Mouse (Mus musculus) liver, embryonic 11.5 days (tissue): Measurements from ENCODE around the gene Gga1. TPM values are rescaled to one million over a fixed set of nuclear protein-coding genes. Genes with fewer than 3 reads are reported as not detected.

Experiments used
- ATAC-seq: fragments of 200-750 bp; cut with Nextera tagmentation; replicated peaks from 2 replicates; pipeline ENCODE4 v1.8.0; 2017; ENCODE audit warnings: moderate number of reproducible peaks, mild to moderate bottlenecking, moderate TSS enrichment, moderate library complexity; ENCODE audit not compliant: low FRiP score
- DNase-seq: peaks from one replicate; pipeline ENCODE4 v3.0.0-alpha.2; 2017; ENCODE audit warnings: low spot score
- H3K27ac ChIP-seq: fragments of 300-500 bp; sonication (generic); 2 replicates; pipeline ENCODE4 v1.5.1; 2014; ENCODE audit warnings: mild to moderate bottlenecking, low read depth, low read length, control low read depth
- H3K27me3 ChIP-seq: fragments of 300-500 bp; sonication (generic); replicated peaks from 2 replicates; pipeline ENCODE4 v1.6.1; 2014; ENCODE audit warnings: low read length, mixed read lengths; ENCODE audit not compliant: control insufficient read depth, insufficient read depth
- H3K36me3 ChIP-seq: fragments of 300-500 bp; sonication (generic); 2 replicates; pipeline ENCODE4 v1.6.1; 2014; ENCODE audit warnings: mild to moderate bottlenecking, low read length, moderate library complexity, mixed read lengths; ENCODE audit not compliant: control insufficient read depth, insufficient read depth
- H3K4me1 ChIP-seq: fragments of 300-500 bp; sonication (generic); replicated peaks from 2 replicates; pipeline ENCODE4 v1.6.1; 2014; ENCODE audit warnings: low read length, mixed read lengths; ENCODE audit not compliant: control insufficient read depth, insufficient read depth
- H3K4me2 ChIP-seq: fragments of 300-500 bp; sonication (generic); 2 replicates; pipeline ENCODE4 v1.6.1; 2014; ENCODE audit warnings: mild to moderate bottlenecking, control low read depth, moderate library complexity
- H3K4me3 ChIP-seq: fragments of 300-500 bp; sonication (generic); 2 replicates; pipeline ENCODE4 v1.5.1; 2014; ENCODE audit warnings: low read depth, low read length, control low read depth
- H3K9ac ChIP-seq: fragments of 300-500 bp; sonication (generic); 2 replicates; pipeline ENCODE4 v1.6.1; 2014; ENCODE audit warnings: low read depth, low read length, control low read depth
- H3K9me3 ChIP-seq: fragments of 300-500 bp; sonication (generic); 2 replicates; pipeline ENCODE4 v1.6.1; 2016; ENCODE audit warnings: low read length, inconsistent platforms, mixed read lengths; ENCODE audit not compliant: control insufficient read depth
- WGBS: fragments of 180-500 bp; shearing (Covaris S2); extraction: QIAGEN DNeasy Blood & Tissue Kit; methylation state at CpG from one replicate; pipeline ENCODE4 v1.1.7; 2014; 5-methylcytosine and 5-hydroxymethylcytosine counted together
- polyA plus RNA-seq: library from polyadenylated mRNA; unstranded; fragments of >200 nt; fragmentation: Nextera tagmentation; extraction: Ambion mirVana; gene quantifications from 2 replicates; pipeline ENCODE4 v1.2.1, GENCODE M21; 2014

Gene Gga1
- polyA plus RNA-seq, 1 experiment from 2014 or later, result 40.8 TPM

DNA sequence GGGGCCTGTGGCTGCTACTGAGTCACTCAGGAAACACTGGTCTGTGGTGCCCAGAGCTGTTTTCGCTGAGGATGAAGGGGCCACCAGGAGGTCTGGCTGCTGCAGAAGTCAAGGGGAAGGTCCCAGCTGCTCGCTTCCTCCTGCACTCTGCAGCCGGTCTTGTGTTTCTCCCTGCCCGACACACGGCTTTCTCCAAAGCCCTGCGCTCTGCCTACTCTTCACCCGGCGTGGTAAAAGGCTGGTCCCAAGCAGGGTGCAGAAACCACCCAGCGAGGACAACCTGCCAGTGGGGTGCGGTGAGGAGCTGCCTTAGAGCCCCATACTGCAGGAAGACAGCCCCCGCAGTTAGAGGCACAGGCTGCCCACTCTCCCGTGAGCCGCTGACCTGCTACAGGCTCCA is 17.7 kb downstream of the Gga1 start:
- Histone ChIP-seq H3K4me3 (0 out of 2 replicates have a peak overlapping the region, but pooled peaks have one; percentile 6), H3K4me2 (peak overlapping the region; percentile 49), H3K4me1 (peaks cover 79% of the 10 kb centered on the region), H3K27me3 (no peaks in the 10 kb centered on the region), H3K36me3 (peaks cover 11% of the 10 kb centered on the region; the same call in 1 of the 2 replicates), H3K9me3 (no peaks in the 10 kb centered on the region), H3K9ac (peak overlapping the region; percentile 34; the same call in 1 of the 2 replicates), H3K27ac (peak overlapping the region; percentile 76)
- ATAC-seq, result no peak
- no peak for DNase-seq
- WGBS, result 49% methylated on average over 13 of the region's 13 CpGs

DNA sequence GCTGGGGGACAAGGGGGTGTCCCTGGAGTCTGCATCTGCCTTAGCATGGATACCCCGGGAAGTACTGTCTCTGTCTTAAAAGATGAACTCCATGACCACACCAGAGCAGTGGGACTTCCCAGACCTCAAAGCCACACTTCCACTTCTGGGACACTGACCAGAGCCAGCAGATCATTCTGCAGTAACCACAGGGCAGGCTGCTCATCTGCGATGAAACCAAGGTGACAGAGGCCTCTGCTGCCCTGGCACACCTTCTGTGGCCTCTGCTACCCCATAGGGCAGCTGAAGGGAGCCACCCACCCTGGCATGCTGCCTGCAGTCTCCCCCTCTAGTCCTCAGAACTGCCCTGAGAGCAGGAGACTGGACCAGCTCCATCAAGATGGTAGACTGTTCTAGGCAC is 18.8 kb downstream of the Gga1 start:
- peaks cover 76% of the 10 kb centered on the region for H3K4me1 ChIP-seq
- H3K9ac ChIP-seq, result peak overlapping the region; percentile 49
- H3K4me2 ChIP-seq, result peak overlapping the region; percentile 96
- WGBS, result 57% methylated on average over 2 of the region's 2 CpGs
- no peak for DNase-seq
- peaks cover 11% of the 10 kb centered on the region; the same call in 1 of the 2 replicates for H3K36me3 ChIP-seq
- H3K4me3 ChIP-seq, result peak overlapping the region; percentile 24
- no peak for ATAC-seq
- H3K27me3 ChIP-seq, result no peaks in the 10 kb centered on the region
- H3K9me3 ChIP-seq, result no peaks in the 10 kb centered on the region
- peak overlapping the region; percentile 94 for H3K27ac ChIP-seq

DNA sequence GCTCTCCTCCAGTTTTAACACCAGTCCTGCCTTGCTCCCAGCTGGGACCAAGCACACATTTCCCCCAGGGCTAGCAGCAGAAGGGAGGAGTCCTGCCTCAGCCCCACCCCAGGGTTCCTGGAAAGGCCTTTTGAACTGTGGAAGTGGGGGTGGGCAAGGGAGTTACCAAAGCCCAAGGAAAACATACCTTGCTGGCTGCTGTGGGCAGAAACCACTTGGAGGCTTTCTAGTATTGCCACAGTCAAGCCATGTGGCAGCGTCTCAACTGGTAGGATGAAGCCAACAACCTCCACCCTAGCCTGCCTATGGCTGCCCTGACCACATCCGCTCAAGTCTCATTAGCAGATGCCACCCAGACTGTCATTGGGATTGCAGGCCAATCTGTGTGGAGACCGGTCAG is 19.2 kb downstream of the Gga1 start:
- H3K27me3 ChIP-seq, result no peaks in the 10 kb centered on the region
- peaks cover 81% of the 10 kb centered on the region for H3K4me1 ChIP-seq
- peak overlapping the region; percentile 49 for H3K9ac ChIP-seq
- ATAC-seq (peak; percentile 30; the same call in 1 of the 2 replicates), DNase-seq (no peak)
- H3K36me3 ChIP-seq, result peaks cover 11% of the 10 kb centered on the region; the same call in 1 of the 2 replicates
- H3K9me3 ChIP-seq, result no peaks in the 10 kb centered on the region
- peak overlapping the region; percentile 94 for H3K27ac ChIP-seq
- WGBS, result 69% methylated on average over 3 of the region's 3 CpGs
- H3K4me3 ChIP-seq, result peak overlapping the region; percentile 24
- peak overlapping the region; percentile 96 for H3K4me2 ChIP-seq

DNA sequence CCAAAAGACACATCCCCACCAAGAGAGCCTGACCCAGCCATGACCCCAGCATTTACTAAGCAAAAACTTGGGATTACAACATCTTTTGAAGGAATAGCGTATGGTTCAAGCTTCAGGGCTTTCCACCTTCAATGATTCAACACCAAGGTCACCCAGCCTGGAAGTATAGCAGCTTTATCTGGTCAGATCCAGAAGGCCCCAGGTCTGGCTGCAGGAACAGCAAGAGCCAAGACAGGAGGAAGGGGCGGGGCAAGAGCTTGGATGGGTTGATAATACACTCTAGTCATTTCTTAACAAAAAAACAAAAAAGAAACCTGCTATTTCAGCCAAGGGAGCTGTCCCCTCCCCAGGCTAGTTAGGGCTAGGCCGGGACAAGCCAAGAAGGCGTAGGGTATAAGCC is 20.5 kb downstream of the Gga1 start:
- no peaks in the 10 kb centered on the region for H3K9me3 ChIP-seq
- peaks cover 77% of the 10 kb centered on the region for H3K4me1 ChIP-seq
- H3K9ac ChIP-seq, result peak overlapping the region; percentile 45; the same call in 1 of the 2 replicates
- H3K27ac ChIP-seq, result peak overlapping the region; percentile 94
- DNase-seq (no peak), ATAC-seq (no peak; the same call in 1 of the 2 replicates)
- H3K4me2 ChIP-seq, result peak overlapping the region; percentile 96
- H3K36me3 ChIP-seq, result peaks cover 5% of the 10 kb centered on the region; the same call in 1 of the 2 replicates
- WGBS, result 57% methylated on average over 4 of the region's 4 CpGs
- no peaks in the 10 kb centered on the region for H3K27me3 ChIP-seq
- H3K4me3 ChIP-seq, result peak overlapping the region; percentile 31

DNA sequence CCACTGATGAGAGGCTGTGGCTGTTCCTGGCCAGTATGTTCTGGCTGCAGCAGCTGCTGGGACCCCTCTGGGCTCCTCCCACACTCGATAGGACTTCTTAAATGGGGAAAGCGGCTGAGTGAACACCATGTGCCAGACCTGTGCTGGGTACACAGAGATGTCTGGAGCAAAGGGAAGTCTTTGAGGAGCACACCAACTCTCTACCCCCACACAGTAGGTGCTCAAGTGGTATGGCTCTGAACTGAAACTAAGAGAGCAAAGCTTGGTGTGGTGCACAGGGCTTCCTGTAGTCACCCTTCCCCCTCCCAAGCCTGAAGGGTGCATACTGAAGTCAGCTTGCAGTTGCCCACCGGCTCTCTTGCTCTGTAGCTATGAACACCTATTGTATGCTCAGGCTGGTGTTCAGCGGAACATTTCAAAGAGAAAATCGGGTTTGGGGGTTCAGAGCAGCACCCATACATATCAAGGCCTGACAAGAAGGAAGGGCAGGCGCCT is 21.6 kb downstream of the Gga1 start:
- WGBS, result 35% methylated on average over 6 of the region's 6 CpGs
- H3K9me3 ChIP-seq, result no peaks in the 10 kb centered on the region
- peak overlapping the region; percentile 83 for H3K9ac ChIP-seq
- DNase-seq, result no peak
- H3K27ac ChIP-seq, result peak overlapping the region; percentile 94
- no peak for ATAC-seq
- no peaks in the 10 kb centered on the region for H3K27me3 ChIP-seq
- H3K4me2 ChIP-seq, result peak overlapping the region; percentile 96
- peaks cover 69% of the 10 kb centered on the region for H3K4me1 ChIP-seq
- H3K36me3 ChIP-seq, result peaks cover 7% of the 10 kb centered on the region
- peak overlapping the region; percentile 65 for H3K4me3 ChIP-seq

DNA sequence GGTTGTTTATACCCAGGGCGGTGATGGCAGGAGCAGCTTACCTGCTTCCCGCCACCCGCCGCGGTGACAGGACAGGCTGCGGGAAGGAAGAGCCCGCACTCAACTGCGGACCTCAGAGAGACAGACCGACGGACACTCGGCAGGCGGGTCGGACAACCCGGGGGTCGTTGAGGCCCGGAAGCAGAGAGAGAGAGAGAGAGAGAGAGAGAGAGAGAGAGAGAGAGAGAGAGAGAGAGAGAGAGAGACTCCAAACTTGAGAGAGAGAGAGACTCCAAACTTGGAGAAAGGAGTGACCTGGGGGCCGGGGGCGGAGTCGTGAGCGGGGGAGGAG is 22.4 kb downstream of the Gga1 start, which contains the start of gene Gm49510:
Gm49510 (plus strand) TSS at position 259 of the 331 bp plus-strand sequence.
- Histone ChIP-seq H3K4me3 (peak within 1 kb of the TSS; percentile 65), H3K9ac (peak within 1 kb of the TSS; percentile 83), H3K36me3 (peaks cover 13% of the 10 kb centered on the region), H3K27ac (peak within 1 kb of the TSS; percentile 94), H3K4me2 (peak within 1 kb of the TSS; percentile 96), H3K4me1 (peaks cover 62% of the 10 kb centered on the region), H3K9me3 (no peaks in the 10 kb centered on the region), H3K27me3 (no peaks in the 10 kb centered on the region)
- ATAC-seq (no peak), DNase-seq (no peak)
- WGBS, result 2% methylated on average over 16 of the region's 20 CpGs

DNA sequence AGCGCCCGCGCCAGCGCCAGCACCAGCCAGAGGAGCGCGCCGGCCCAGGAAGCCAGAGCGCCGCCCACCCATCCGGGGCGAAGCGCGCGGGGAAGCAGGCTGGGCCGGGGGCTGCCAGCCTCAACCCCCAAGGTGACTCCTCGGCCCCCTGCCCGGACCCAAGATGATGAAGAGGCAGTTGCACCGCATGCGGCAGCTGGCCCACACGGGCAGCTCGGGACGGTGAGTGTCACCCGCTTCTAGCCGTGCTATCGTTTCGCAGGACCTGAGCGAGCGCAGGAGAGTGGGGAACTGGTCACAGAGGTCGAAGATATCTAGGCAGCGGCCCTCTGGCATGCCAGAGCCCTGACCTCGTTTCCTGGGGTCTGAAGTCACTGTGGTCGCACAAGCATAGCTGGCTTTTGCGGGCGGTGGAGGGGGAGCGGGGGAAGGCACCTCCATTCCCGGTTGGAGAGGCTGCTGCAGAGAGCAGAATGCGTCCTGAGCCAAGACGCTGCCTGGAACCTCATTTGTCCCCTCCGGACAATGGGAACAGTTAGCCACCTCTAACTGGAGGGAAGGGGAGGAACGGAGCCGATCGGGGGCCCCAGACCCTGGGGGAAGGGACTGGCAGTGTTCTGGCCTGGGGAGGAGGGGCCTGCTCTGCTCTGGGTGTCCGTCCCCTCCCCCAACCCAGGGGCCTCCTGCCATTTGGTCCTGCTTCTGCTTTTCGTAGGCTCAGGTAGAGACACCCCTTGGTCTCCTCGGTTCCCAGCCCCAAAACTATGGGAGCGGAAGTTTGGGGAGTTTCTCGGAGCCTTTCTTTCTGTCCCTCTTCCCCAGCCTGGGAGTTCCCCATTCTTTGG is 23.0 kb downstream of the Gga1 start, which contains the start of gene Sh3bp1:
Sh3bp1 (plus strand) TSS at position 29 of the 845 bp plus-strand sequence.
- under 1% methylated on average over 47 of the region's 47 CpGs for WGBS
- peak within 1 kb of the TSS; percentile 96 for H3K4me2 ChIP-seq
- peaks cover 16% of the 10 kb centered on the region for H3K36me3 ChIP-seq
- peaks cover 56% of the 10 kb centered on the region for H3K4me1 ChIP-seq
- peak within 1 kb of the TSS; percentile 83 for H3K9ac ChIP-seq
- peak within 1 kb of the TSS; percentile 65 for H3K4me3 ChIP-seq
- ATAC-seq, result peak; percentile 67
- no peaks in the 10 kb centered on the region for H3K27me3 ChIP-seq
- DNase-seq, result peak; percentile 87
- H3K9me3 ChIP-seq, result no peaks in the 10 kb centered on the region
- H3K27ac ChIP-seq, result peak within 1 kb of the TSS; percentile 94

DNA sequence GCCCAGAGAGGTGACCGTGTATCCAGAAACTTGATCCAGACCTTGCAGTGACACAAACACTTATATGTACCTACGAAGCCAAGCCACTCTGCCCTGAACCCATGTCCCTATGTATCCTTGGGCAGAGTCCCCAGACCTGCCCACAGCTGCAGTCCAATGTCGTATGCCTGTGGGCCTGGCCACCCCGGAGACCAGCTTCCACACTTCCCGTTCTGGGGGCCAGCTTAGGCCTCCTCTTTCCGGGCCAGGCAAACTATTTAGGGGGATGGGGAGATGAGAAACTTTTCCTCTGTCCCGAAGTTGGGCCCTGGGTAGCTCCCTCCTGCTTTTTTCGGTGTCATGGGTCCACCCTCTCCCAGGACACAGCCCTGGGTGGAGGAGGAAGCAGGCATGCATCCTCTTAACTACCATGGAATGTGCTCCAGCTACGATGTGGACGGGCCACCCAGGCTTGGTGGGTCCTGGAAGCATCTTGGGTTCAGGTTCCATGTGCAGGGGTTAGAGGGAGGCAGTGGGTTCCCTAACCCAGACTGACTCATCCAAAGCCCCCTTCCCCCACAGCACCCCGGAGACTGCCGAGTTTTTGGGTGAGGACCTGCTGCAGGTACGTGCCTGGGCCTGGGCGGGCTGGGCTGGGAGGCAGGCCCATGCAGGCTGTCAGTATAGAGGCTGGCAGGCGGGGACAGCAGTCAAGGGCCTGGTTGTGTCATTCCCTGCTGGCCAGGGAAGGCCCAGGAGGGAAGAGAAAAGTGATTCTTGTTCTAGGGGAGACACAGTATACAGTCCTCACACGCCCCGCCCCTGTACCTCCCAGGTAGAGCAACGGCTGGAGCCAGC is 23.8 kb downstream of the Gga1 start:
- Histone ChIP-seq H3K9ac (peak overlapping the region; percentile 83), H3K36me3 (peaks cover 22% of the 10 kb centered on the region), H3K4me3 (peak overlapping the region; percentile 65), H3K4me2 (peak overlapping the region; percentile 96), H3K4me1 (peaks cover 47% of the 10 kb centered on the region), H3K27ac (peak overlapping the region; percentile 94; the same call in 1 of the 2 replicates), H3K9me3 (no peaks in the 10 kb centered on the region), H3K27me3 (no peaks in the 10 kb centered on the region)
- DNase-seq (no peak), ATAC-seq (no peak)
- 16% methylated on average over 18 of the region's 18 CpGs for WGBS
